Mouse (Mus musculus) hindbrain, embryonic 16.5 days (tissue): ENCODE results near the gene Spindoc. TPM values are rescaled to one million over a fixed set of nuclear protein-coding genes. Genes with fewer than 3 reads are reported as not detected.
A peak's percentile ranks its signal among the peaks of the same experiment; 100 is the strongest.

Source experiments
- ATAC-seq: fragments of 200-750 bp; cut with Nextera tagmentation; 2 replicates; pipeline ENCODE4 v1.8.0; 2017; ENCODE audit warnings: moderate TSS enrichment, moderate library complexity
- H3K27ac ChIP-seq: fragments of 300-500 bp; sonication (generic); 2 replicates; pipeline ENCODE4 v1.5.1; 2014; ENCODE audit warnings: low read depth, mild to moderate bottlenecking, control low read depth, low read length, moderate library complexity
- H3K27me3 ChIP-seq: fragments of 300-500 bp; sonication (generic); replicated peaks from 2 replicates; pipeline ENCODE4 v1.6.1; 2014; ENCODE audit warnings: low read length; ENCODE audit not compliant: control insufficient read depth, insufficient read depth
- H3K36me3 ChIP-seq: fragments of 300-500 bp; sonication (generic); 2 replicates; pipeline ENCODE4 v1.6.1; 2014; ENCODE audit warnings: mild to moderate bottlenecking, low read length, moderate library complexity, mixed read lengths; ENCODE audit not compliant: control insufficient read depth, insufficient read depth
- H3K4me1 ChIP-seq: fragments of 300-500 bp; sonication (generic); 2 replicates; pipeline ENCODE4 v1.6.1; 2014; ENCODE audit warnings: low read depth, low read length; ENCODE audit not compliant: control insufficient read depth, insufficient read depth
- H3K4me2 ChIP-seq: fragments of 300-500 bp; sonication (generic); 2 replicates; pipeline ENCODE4 v1.6.1; 2014; ENCODE audit warnings: mild to moderate bottlenecking, low read length, control low read depth, moderate library complexity
- H3K4me3 ChIP-seq: fragments of 300-500 bp; sonication (generic); 2 replicates; pipeline ENCODE4 v1.5.1; 2014; ENCODE audit warnings: mild to moderate bottlenecking, low read length, control low read depth, moderate library complexity
- H3K9ac ChIP-seq: fragments of 300-500 bp; sonication (generic); 2 replicates; pipeline ENCODE4 v1.6.1; 2014; ENCODE audit warnings: low read depth, mild to moderate bottlenecking, control low read depth, low read length, moderate library complexity
- H3K9me3 ChIP-seq: fragments of 300-500 bp; sonication (generic); 2 replicates; pipeline ENCODE4 v1.6.1; 2014; ENCODE audit warnings: mild to moderate bottlenecking, low read length, moderate library complexity; ENCODE audit not compliant: control insufficient read depth
- WGBS: fragments of 180-500 bp; shearing (Covaris S2); extraction: QIAGEN DNeasy Blood & Tissue Kit; methylation state at CpG from one replicate; pipeline ENCODE4 v1.1.7; 2014; 5-methylcytosine and 5-hydroxymethylcytosine counted together
- polyA plus RNA-seq: library from polyadenylated mRNA; unstranded; fragments of >200 nt; fragmentation: Nextera tagmentation; extraction: Ambion mirVana; gene quantifications from 2 replicates; pipeline ENCODE4 v1.2.1, GENCODE M21; 2015

Gene Spindoc
- polyA plus RNA-seq, 1 experiment from 2014 or later: 23.4 TPM

DNA sequence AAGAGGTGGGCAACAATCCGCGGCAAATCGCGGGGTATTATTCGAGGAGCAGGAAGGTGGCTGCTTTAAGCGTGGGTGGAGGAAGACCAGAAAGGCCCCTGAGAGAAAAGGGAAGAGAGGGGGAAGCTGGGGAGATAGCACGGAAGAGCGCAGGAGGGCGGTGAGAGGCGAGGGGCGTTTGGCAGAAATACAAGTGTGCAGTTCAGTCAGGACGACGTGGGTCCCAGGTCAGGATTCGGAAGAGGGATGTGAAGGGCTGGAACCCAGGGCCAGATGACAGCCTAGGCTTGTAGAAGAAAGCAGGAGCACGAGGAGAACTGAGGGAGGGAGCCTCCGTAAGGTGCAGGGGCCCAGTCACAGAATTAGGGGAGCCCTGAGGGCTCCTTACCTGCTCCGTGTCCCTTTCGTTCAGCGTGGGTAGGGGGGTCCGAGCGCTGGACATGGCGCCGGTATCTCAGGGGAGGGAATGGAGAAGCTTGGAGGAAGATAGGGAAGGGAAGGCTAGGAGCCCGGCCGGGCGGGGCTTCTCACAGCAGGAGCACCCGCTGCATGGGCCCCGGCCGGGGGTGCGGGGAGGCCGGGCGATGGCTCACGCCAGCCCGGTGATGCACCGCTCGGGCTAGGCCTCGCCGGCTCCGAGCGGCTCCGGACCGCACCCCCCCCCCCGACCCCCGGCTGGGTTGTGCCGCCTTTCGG, 41.9 kb downstream of the Spindoc start:
- H3K9ac ChIP-seq: peak overlapping the region; percentile 89
- peak overlapping the region; percentile 95 for H3K4me3 ChIP-seq
- 0% methylated on average over 27 of the region's 46 CpGs for WGBS
- H3K4me2 ChIP-seq: peak overlapping the region; percentile 90
- peaks cover 37% of the 10 kb centered on the region for H3K4me1 ChIP-seq
- peak; percentile 79 for ATAC-seq
- H3K9me3 ChIP-seq: no peaks in the 10 kb centered on the region
- H3K36me3 ChIP-seq: no peaks in the 10 kb centered on the region
- H3K27me3 ChIP-seq: no peaks in the 10 kb centered on the region
- peak overlapping the region; percentile 87 for H3K27ac ChIP-seq

DNA sequence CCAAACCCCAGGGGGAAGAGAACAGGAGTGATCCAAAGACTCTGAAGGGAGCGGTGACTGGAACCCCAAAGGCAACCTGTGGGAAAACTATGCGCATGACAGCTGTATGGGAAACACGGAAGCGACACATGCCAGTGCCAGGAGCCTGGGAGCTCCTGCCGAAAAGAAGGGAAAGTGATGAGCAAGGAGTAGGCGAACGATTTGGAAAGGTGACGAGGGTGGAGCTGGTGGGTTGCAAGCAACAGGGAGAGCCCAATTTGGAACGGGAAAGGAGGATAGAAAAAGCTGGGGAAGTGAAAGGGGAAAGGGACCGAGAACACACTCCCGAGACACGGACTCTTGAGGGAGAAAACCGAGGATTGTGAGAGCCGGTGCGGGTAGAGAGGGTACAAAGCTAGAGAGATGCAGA, 42.4 kb downstream of the Spindoc start:
- WGBS: under 1% methylated on average over 15 of the region's 15 CpGs
- Histone ChIP-seq H3K27me3 (no peaks in the 10 kb centered on the region), H3K27ac (peak overlapping the region; percentile 87), H3K36me3 (no peaks in the 10 kb centered on the region), H3K4me3 (peak overlapping the region; percentile 95), H3K9me3 (no peaks in the 10 kb centered on the region), H3K4me2 (peak overlapping the region; percentile 90), H3K9ac (peak overlapping the region; percentile 89), H3K4me1 (peaks cover 37% of the 10 kb centered on the region)
- no peak for ATAC-seq

DNA sequence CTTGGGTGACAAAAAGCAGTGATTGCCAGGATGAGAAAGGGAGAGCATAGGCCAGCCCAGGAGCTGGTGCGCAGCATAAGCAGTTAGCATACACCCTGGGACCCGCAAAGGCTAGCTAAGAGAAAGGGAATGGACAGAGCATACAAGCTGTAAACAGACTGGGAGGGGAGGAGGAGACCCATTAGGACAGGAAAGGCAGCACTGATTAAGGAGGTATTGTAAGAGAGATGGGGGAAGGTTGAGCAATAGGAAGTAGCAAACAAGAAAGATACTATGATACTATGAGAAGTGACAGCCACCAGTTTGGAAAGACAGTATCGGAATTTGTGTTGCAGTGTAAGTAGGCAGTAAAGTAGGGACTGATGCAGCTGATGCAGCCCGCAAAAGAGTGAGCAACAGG, 42.9 kb downstream of the Spindoc start:
- H3K4me2 ChIP-seq: peak overlapping the region; percentile 90
- 42% methylated on average over 4 of the region's 4 CpGs for WGBS
- no peaks in the 10 kb centered on the region for H3K27me3 ChIP-seq
- peak overlapping the region; percentile 95 for H3K4me3 ChIP-seq
- H3K36me3 ChIP-seq: no peaks in the 10 kb centered on the region
- H3K9me3 ChIP-seq: no peaks in the 10 kb centered on the region
- peak overlapping the region; percentile 89 for H3K9ac ChIP-seq
- peaks cover 37% of the 10 kb centered on the region for H3K4me1 ChIP-seq
- no peak overlapping the region for H3K27ac ChIP-seq
- ATAC-seq: no peak

DNA sequence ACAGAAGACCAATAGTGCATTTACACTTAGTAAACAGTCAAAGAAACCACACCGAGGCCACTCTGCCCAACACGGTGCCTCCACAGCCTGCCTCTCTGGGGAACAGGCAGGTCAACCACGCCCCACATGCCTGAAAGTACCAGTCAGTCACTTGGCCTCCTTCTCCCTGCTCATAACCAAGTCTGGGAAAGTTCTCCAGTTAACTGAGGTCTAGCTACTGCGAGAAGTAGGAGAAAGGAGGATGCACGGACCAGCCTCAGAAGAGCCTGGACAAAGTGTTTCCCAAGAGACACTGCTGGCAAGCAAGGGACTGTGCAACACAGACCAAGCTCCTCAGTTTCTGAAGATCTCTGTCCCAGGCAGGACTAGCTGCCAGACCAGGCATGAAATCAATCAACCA, 43.8 kb downstream of the Spindoc start:
- Histone ChIP-seq H3K27me3 (no peaks in the 10 kb centered on the region), H3K4me1 (peaks cover 37% of the 10 kb centered on the region), H3K36me3 (no peaks in the 10 kb centered on the region), H3K9me3 (no peaks in the 10 kb centered on the region), H3K9ac (peak overlapping the region; percentile 89), H3K4me3 (peak overlapping the region; percentile 95), H3K4me2 (peak overlapping the region; percentile 90), H3K27ac (no peak overlapping the region)
- WGBS: 51% methylated on average over 5 of the region's 5 CpGs
- no peak for ATAC-seq

DNA sequence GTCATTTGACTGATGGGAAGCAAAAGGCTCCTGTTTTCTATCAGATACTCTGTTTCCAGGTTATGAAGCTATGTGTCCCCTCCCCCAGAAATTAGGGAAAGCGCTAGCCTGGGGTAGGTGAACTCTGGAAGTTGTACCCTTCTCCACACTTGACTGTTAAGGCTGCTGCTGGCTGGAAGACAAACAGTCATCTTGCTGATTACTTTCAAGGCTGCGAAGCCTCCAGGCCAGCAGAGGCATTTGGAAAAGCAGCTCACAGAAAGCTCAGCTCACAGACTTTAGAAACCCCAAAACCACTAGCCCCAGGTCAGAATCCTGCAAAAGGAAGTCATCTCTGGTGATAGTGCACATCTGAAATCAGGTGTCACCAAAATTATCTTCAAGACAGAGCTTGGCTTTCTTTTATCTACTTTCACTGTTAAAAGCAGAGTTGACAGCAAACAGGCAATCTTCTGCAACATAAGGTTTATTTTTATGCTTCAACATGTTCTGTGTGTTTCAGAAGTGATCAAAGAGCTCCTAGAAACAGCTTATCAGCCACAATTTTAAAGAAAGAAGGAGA, 44.9 kb downstream of the Spindoc start:
- Histone ChIP-seq H3K4me3 (no peak overlapping the region), H3K4me2 (no peak overlapping the region), H3K36me3 (no peaks in the 10 kb centered on the region), H3K27ac (no peak overlapping the region), H3K4me1 (peaks cover 37% of the 10 kb centered on the region), H3K27me3 (no peaks in the 10 kb centered on the region), H3K9me3 (no peaks in the 10 kb centered on the region), H3K9ac (no peak overlapping the region)
- no peak for ATAC-seq
- WGBS: 93% methylated on average over 2 of the region's 2 CpGs

DNA sequence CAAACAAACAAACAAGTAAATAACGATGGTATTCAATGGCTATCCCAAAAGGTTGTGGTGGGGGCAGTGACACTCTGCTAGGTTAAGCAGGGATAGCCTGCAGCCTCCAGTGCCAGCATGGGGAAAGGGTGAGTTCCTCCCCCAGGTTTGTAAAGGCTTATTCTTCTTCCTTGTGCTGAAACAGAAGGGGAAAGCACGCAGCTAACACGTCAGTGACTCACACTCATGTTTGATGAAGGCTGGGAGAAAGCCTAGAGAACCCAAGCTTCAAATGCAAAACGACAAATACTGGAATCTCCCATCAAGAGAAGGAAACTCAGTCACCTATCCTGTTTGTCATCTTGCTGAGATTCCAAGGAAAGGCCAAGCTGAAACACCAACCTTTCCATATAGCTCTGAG, 47.1 kb downstream of the Spindoc start:
- no peak for ATAC-seq
- peaks cover 35% of the 10 kb centered on the region for H3K4me1 ChIP-seq
- H3K27ac ChIP-seq: no peak overlapping the region
- no peak overlapping the region for H3K9ac ChIP-seq
- H3K9me3 ChIP-seq: no peaks in the 10 kb centered on the region
- no peaks in the 10 kb centered on the region for H3K27me3 ChIP-seq
- no peak overlapping the region for H3K4me2 ChIP-seq
- no peaks in the 10 kb centered on the region for H3K36me3 ChIP-seq
- H3K4me3 ChIP-seq: no peak overlapping the region
- 87% methylated on average over 4 of the region's 4 CpGs for WGBS

DNA sequence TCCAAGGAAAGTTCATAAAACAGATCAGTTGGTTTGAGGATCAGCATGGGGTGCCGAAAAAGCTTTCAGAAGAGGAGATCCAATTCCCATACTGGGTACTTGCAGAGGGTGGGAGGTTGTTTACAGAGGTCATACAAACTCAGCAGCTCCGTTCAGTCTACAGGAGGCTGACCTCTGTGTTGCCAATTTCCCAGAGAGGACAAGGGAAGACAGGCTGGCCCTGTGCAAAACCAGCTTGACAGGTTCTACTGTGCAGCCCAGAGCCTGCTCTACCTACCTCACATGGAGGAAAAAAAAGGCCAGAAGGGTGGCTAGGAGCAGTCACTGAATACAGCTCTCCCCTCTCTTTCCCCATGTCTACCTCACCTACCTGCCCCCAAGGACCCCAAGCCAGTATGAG, 48.7 kb downstream of the Spindoc start:
- Histone ChIP-seq H3K9ac (no peak overlapping the region), H3K27me3 (no peaks in the 10 kb centered on the region), H3K36me3 (no peaks in the 10 kb centered on the region), H3K4me3 (no peak overlapping the region), H3K27ac (no peak overlapping the region), H3K9me3 (no peaks in the 10 kb centered on the region), H3K4me1 (peaks cover 21% of the 10 kb centered on the region), H3K4me2 (no peak overlapping the region)
- WGBS: 83% methylated on average over 2 of the region's 2 CpGs
- no peak for ATAC-seq

DNA sequence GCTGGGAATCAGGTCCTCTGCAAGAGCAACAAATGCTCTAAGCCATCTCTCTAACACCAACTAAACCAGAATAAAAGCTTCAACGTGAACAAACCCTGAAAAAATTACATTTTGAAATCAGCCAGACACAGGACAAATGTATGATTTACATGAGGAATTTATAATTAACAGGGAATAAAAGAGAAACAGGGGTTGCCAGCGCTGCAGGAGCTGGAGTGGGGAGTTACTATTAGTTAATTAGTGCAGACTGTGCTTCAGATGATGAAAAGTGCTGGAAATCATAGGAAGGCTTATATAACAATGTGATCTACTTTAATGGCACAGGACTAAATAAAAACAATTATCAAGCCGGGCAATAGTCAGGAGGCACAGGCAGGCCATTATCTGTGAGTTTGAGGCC, 61.4 kb downstream of the Spindoc start:
- Histone ChIP-seq H3K9me3 (no peaks in the 10 kb centered on the region), H3K4me2 (no peak overlapping the region), H3K27ac (no peak overlapping the region), H3K4me1 (no peaks in the 10 kb centered on the region), H3K4me3 (no peak overlapping the region), H3K9ac (no peak overlapping the region), H3K27me3 (no peaks in the 10 kb centered on the region), H3K36me3 (no peaks in the 10 kb centered on the region)
- WGBS: 80% methylated on average over 3 of the region's 3 CpGs
- ATAC-seq: no peak

DNA sequence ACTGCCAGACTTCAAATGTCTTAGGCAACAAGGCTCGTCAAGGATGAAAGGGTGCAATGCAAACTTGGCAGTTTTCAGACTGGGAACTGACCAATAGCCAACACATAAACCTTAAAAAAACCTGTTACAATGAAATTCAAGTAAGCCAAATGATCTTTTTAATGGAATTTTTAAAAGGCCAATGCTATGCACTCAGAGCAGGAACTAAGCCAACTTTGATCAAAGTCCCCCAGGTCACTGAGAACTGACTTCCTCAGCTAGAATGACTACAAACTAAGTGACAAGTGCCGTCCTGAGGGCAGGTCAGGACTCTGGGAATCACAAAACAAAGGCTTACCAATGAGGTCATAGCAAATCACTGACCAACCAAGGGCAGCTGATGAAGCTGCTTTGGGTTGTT, 62.6 kb downstream of the Spindoc start:
- Histone ChIP-seq H3K4me1 (peaks cover 3% of the 10 kb centered on the region), H3K27ac (no peak overlapping the region), H3K27me3 (no peaks in the 10 kb centered on the region), H3K4me3 (no peak overlapping the region), H3K9ac (no peak overlapping the region), H3K9me3 (no peaks in the 10 kb centered on the region), H3K4me2 (no peak overlapping the region), H3K36me3 (no peaks in the 10 kb centered on the region)
- ATAC-seq: no peak
- WGBS: 62% methylated on average over 2 of the region's 2 CpGs
